Mouse (Mus musculus) cerebellum, adult 2 months (tissue): ENCODE results near the gene Pbx1. TPM values are rescaled to one million over a fixed set of nuclear protein-coding genes. Genes with fewer than 3 reads are reported as not detected.

Source experiments
- DNase-seq, 2 experiments: peaks; one replicate each; pipeline ENCODE4 v3.0.0; 2021
- H3K27ac ChIP-seq: fragments of 200-500 bp; 2 replicates; pipeline ENCODE4 v1.5.1; 2012; ENCODE audit warnings: low read length, control low read depth, inconsistent platforms; ENCODE audit not compliant: insufficient read depth
- H3K27me3 ChIP-seq: fragments of 200-500 bp; 2 replicates; pipeline ENCODE4 v1.6.1; 2012; ENCODE audit warnings: inconsistent platforms, mild to moderate bottlenecking, low read length, moderate library complexity; ENCODE audit not compliant: control insufficient read depth, insufficient read depth
- H3K4me1 ChIP-seq: fragments of 200-500 bp; 2 replicates; pipeline ENCODE4 v1.6.1; 2011; ENCODE audit warnings: low read length; ENCODE audit not compliant: control insufficient read depth, insufficient read depth
- H3K4me3 ChIP-seq: fragments of 200-500 bp; replicated peaks from 2 replicates; pipeline ENCODE3; 2011; ENCODE audit warnings: mild to moderate bottlenecking, low read depth, low read length, control low read depth; ENCODE audit not compliant: insufficient read depth
- CTCF ChIP-seq: fragments of 200-500 bp; IDR thresholded peaks from 2 replicates; pipeline ENCODE4 v1.5.1; 2011; ENCODE audit warnings: low read depth, mild to moderate bottlenecking, control low read depth, low read length, moderate library complexity, borderline replicate concordance; ENCODE audit not compliant: insufficient read depth
- POLR2A ChIP-seq: fragments of 200-500 bp; IDR thresholded peaks from 2 replicates; pipeline ENCODE4 v1.6.1; 2011; ENCODE audit warnings: low read length, control low read depth, borderline replicate concordance; ENCODE audit not compliant: insufficient read depth
- WGBS: fragments of 180-500 bp; shearing (Covaris S2); methylation state at CpG from one replicate; pipeline ENCODE4 v1.1.7; 2018; 5-methylcytosine and 5-hydroxymethylcytosine counted together
- polyA plus RNA-seq: library from polyadenylated mRNA; depleted of rRNA; stranded (reverse); fragments of >200 nt; gene quantifications from 2 replicates; pipeline ENCODE4 v1.2.3, GENCODE M21; 2012

The Pbx1 gene
- polyA plus RNA-seq, 1 experiment = 34.9 TPM

GRCm38 (mm10) chr1:168287843-168288591, 144.1 kb downstream of the Pbx1 start:
- peak; percentile 63 to 65 for DNase-seq
- WGBS = 16% methylated on average over 23 of the region's 23 CpGs
- Histone ChIP-seq H3K4me3 (no peak overlapping the region), H3K4me1 (peaks cover 27% of the 10 kb centered on the region), H3K27ac (peak overlapping the region; percentile 54), H3K27me3 (no peaks in the 10 kb centered on the region)
- no peak for TF ChIP-seq CTCF
- TF ChIP-seq POLR2A = no peak

- no peak overlapping the region for H3K27ac ChIP-seq
- H3K4me1 ChIP-seq = peaks cover 29% of the 10 kb centered on the region
- WGBS = 66% methylated on average over 2 of the region's 2 CpGs
- TF ChIP-seq CTCF = no peak
- TF ChIP-seq POLR2A = no peak
- H3K4me3 ChIP-seq = no peak overlapping the region
- H3K27me3 ChIP-seq = no peaks in the 10 kb centered on the region
- DNase-seq = no peak
These were observed 145.0 kb downstream of the Pbx1 start for GRCm38 (mm10) chr1:168286862-168287650.

- peaks cover 25% of the 10 kb centered on the region for H3K4me1 ChIP-seq
- TF ChIP-seq POLR2A = no peak
- TF ChIP-seq CTCF = no peak
- no peaks in the 10 kb centered on the region for H3K27me3 ChIP-seq
- no peak for DNase-seq
- no peak overlapping the region for H3K4me3 ChIP-seq
- no peak overlapping the region for H3K27ac ChIP-seq
- WGBS = 71% methylated on average over 9 of the region's 9 CpGs
These were observed 147.4 kb downstream of the Pbx1 start for GRCm38 (mm10) chr1:168284566-168285141.

DNA sequence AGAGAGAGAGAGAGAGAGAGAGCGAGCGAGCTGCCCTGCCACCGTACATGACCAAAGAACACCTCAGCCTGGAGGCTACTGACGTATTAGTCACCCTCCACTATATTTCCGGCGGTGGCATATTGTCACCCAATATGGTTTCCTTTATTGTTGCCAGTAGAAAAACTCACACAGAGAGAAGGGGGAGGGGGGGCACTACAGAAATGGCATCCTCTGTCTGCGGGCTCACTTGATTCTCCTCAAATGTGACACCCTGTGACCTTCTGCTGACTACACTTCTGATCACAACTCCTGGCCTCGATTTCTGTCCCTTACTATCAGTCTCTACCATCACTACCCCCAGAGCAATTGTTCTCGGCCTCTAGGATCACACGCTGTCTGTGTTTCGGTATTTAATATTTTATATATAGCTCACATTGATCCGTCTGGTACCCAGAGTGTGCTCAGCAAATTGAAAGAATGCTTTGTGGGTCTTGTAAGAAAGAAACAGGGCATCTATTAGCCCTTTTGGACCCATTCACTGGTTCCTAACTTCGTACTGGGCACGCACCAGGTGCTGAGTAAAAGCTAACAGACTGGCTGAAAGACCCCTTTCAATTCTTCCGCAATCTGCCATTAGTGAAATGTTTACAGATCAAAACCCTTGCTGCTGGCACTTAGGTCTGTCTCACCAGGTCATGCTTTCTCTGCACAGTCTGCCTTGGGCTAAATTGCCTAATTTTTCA, 148.1 kb downstream of the Pbx1 start:
- TF ChIP-seq CTCF (no peak), POLR2A (no peak)
- H3K27ac ChIP-seq = no peak overlapping the region
- 38% methylated on average over 15 of the region's 15 CpGs for WGBS
- DNase-seq = peak; percentile 48 to 79
- no peak overlapping the region for H3K4me3 ChIP-seq
- no peaks in the 10 kb centered on the region for H3K27me3 ChIP-seq
- peaks cover 20% of the 10 kb centered on the region for H3K4me1 ChIP-seq

DNA sequence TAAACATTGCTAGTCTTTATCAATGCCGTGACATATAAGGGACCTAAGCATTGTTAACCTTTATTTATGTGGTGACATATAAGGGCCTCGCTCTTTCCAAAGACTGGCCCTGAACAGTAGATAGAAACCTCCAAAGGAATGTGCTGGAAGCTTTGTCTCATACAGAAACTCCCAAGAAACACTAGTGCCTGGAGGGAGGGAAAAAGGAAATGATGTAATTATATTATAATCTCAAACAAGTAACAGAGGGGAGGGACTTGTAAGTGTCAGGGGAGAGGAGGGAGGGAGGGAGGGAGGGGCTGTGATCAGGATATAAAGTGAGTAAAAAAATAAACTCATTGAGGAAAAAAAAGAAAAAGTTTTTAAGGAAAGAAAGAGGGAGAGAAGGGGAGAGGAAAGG, 148.6 kb downstream of the Pbx1 start:
- Histone ChIP-seq H3K4me1 (peaks cover 14% of the 10 kb centered on the region; the same call in 1 of the 2 replicates), H3K27me3 (no peaks in the 10 kb centered on the region)
- WGBS = 96% methylated on average over 2 of the region's 2 CpGs

DNA sequence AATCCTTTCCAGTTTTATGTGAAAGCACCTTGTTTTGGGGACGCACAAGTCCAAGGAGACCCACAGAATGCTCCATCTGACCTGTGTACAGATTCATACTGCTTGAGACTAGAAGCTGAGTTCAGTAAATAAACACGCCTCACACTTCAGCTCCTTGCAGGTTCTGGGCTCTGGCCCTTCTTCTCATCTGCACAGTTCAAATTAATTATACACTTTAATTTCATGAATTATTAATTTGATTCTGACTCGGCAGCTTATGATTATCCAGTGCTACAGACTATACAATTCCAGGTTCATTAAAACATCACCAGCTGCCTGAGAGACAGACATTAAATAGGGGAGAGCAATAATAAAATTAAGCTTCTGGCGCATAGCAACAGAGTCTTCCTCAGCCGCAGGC, 156.4 kb downstream of the Pbx1 start:
- H3K27ac ChIP-seq = no peak overlapping the region
- peaks cover 7% of the 10 kb centered on the region; the same call in 1 of the 2 replicates for H3K4me1 ChIP-seq
- no peaks in the 10 kb centered on the region for H3K27me3 ChIP-seq
- DNase-seq = no peak
- WGBS = 77% methylated on average over 5 of the region's 5 CpGs
- H3K4me3 ChIP-seq = no peak overlapping the region
- TF ChIP-seq POLR2A (no peak), CTCF (no peak)

More for the DNA sequence above, 148.6 kb downstream of the Pbx1 start:
- H3K27ac ChIP-seq = no peak overlapping the region
- no peak for DNase-seq
- TF ChIP-seq CTCF = no peak
- no peak for TF ChIP-seq POLR2A
- H3K4me3 ChIP-seq = no peak overlapping the region

- 94% methylated on average over 4 of the region's 4 CpGs for WGBS
- DNase-seq = no peak
- H3K4me1 ChIP-seq = peaks cover 7% of the 10 kb centered on the region; the same call in 1 of the 2 replicates
- no peaks in the 10 kb centered on the region for H3K27me3 ChIP-seq
- H3K27ac ChIP-seq = no peak overlapping the region
- no peak for TF ChIP-seq POLR2A
- no peak overlapping the region for H3K4me3 ChIP-seq
These were observed 157.8 kb downstream of the Pbx1 start for GRCm38 (mm10) chr1:168274296-168274695.

GRCm38 (mm10) chr1:168272091-168272490, 160.0 kb downstream of the Pbx1 start:
- 41% methylated on average over 2 of the region's 2 CpGs for WGBS
- TF ChIP-seq CTCF = no peak
- TF ChIP-seq POLR2A = no peak

More at GRCm38 (mm10) chr1:168272091-168272490, 160.0 kb downstream of the Pbx1 start:
- no peak overlapping the region for H3K27ac ChIP-seq
- DNase-seq = peak in 1 of 2 experiments; percentile 44
- peaks cover 10% of the 10 kb centered on the region for H3K4me1 ChIP-seq
- H3K4me3 ChIP-seq = no peak overlapping the region
- no peaks in the 10 kb centered on the region for H3K27me3 ChIP-seq
